Mouse (Mus musculus) kidney, adult 2 months (tissue): ENCODE results near the gene Pkp4.

Source experiments
- CTCF ChIP-seq: fragments of 200-500 bp; conservative IDR thresholded peaks from 2 replicates; pipeline ENCODE4 v1.5.1; 2011; ENCODE audit warnings: low read depth, mild to moderate bottlenecking, control low read depth, low read length, moderate library complexity, mixed read lengths; ENCODE audit not compliant: insufficient read depth, insufficient read length
- POLR2A ChIP-seq: fragments of 200-500 bp; IDR thresholded peaks from one replicate; pipeline ENCODE4 v1.6.1; 2011; ENCODE audit warnings: low read depth, low read length, control low read depth

- TF ChIP-seq POLR2A (no peak), CTCF (no peak)
Observed at GRCm38 (mm10) chr2:59389971-59390370, 229.3 kb downstream of the Pkp4 start.
